Mouse (Mus musculus) ES-Bruce4 (cell line): ENCODE results near the gene Trmt112.

ENCODE experiments used
- CTCF ChIP-seq: IDR thresholded peaks from one replicate; pipeline ENCODE4 v1.8.1; 2011; ENCODE audit warnings: low read depth, low read length
- POLR2A ChIP-seq: IDR thresholded peaks from one replicate; pipeline ENCODE4 v1.8.1; 2011; ENCODE audit warnings: low read length; ENCODE audit not compliant: insufficient read depth

GRCm38 (mm10) chr19:6947742-6948141 is 38.2 kb downstream of the Trmt112 start:
- TF ChIP-seq POLR2A = no peak
- no peak for TF ChIP-seq CTCF
